Mouse (Mus musculus) limb, embryonic 11.5 days (tissue): Measurements from ENCODE around the gene Mplkip. TPM values are rescaled to one million over a fixed set of nuclear protein-coding genes. Genes with fewer than 3 reads are reported as not detected.

Experiments used
- ATAC-seq: fragments of 200-750 bp; cut with Nextera tagmentation; 2 replicates; pipeline ENCODE4 v1.8.0; 2017; ENCODE audit warnings: low read depth; ENCODE audit not compliant: insufficient number of reproducible peaks, low FRiP score, low TSS enrichment
- DNase-seq: peaks from one replicate; pipeline ENCODE4 v3.0.0-alpha.2; 2015; ENCODE audit warnings: low spot score
- H3K27ac ChIP-seq: fragments of 300-500 bp; sonication (generic); replicated peaks from 2 replicates; pipeline ENCODE4 v1.5.1; 2014; ENCODE audit warnings: low read depth, mild to moderate bottlenecking, low read length
- H3K27me3 ChIP-seq: fragments of 300-500 bp; sonication (generic); 2 replicates; pipeline ENCODE4 v1.6.1; 2014; ENCODE audit warnings: mild to moderate bottlenecking, low read length, mixed read lengths; ENCODE audit not compliant: control insufficient read depth, insufficient read depth
- H3K36me3 ChIP-seq: fragments of 300-500 bp; sonication (generic); 2 replicates; pipeline ENCODE4 v1.6.1; 2014; ENCODE audit warnings: mild to moderate bottlenecking, low read length, moderate library complexity, mixed read lengths; ENCODE audit not compliant: control insufficient read depth, insufficient read depth
- H3K4me1 ChIP-seq: fragments of 300-500 bp; sonication (generic); 2 replicates; pipeline ENCODE4 v1.6.1; 2014; ENCODE audit warnings: low read length, mixed read lengths; ENCODE audit not compliant: control insufficient read depth, insufficient read depth
- H3K4me2 ChIP-seq: fragments of 300-500 bp; sonication (generic); 2 replicates; pipeline ENCODE4 v1.6.1; 2014; ENCODE audit warnings: low read depth, mild to moderate bottlenecking, moderate library complexity; ENCODE audit not compliant: severe bottlenecking
- H3K4me3 ChIP-seq: fragments of 300-500 bp; sonication (generic); 2 replicates; pipeline ENCODE4 v1.5.1; 2014; ENCODE audit warnings: low read depth, low read length
- H3K9ac ChIP-seq: fragments of 300-500 bp; sonication (generic); 2 replicates; pipeline ENCODE4 v1.6.1; 2014; ENCODE audit warnings: mild to moderate bottlenecking, low read length
- H3K9me3 ChIP-seq: fragments of 300-500 bp; sonication (generic); 2 replicates; pipeline ENCODE4 v1.6.1; 2016; ENCODE audit warnings: low read length; ENCODE audit not compliant: control insufficient read depth
- WGBS: fragments of 180-500 bp; shearing (Covaris S2); extraction: QIAGEN DNeasy Blood & Tissue Kit; methylation state at CpG from one replicate; pipeline ENCODE4 v1.1.7; 2014; 5-methylcytosine and 5-hydroxymethylcytosine counted together
- polyA plus RNA-seq: library from polyadenylated mRNA; unstranded; fragments of >200 nt; fragmentation: Nextera tagmentation; extraction: Ambion mirVana; gene quantifications from 2 replicates; pipeline ENCODE4 v1.2.1, GENCODE M21; 2014

Mplkip gene
- polyA plus RNA-seq, 1 experiment from 2014 or later: 56.5 TPM

DNA sequence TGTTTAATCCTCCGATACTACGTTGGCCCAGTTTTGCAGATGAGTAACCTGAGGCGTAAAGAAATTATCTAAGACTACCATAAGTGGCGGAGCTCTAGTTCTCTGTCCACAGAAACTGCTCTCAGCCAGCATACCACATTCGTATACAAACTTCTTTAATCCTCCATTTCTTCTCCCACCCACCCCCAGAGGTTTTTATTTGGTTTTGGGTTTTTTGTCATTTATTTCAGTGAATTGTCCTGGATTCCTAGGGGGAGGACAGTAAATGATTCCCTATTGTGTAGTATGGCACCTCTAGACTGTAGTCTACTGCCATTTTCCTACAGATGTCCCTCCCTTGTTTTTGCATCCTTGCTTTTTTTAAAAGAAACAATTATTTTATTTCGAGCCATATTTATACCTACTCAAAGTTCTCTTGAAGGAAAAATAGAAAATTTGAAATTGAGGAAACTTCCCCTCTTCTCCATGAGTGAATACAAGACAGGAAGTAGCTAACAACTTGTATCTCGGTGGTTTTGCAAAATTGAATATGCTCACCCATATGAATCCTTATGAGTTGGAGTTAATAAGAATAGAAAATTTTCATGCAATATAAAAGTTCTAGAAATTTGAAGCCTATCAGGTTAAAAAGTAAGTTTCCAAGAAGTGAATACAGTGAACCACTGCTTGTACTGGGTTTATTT, 1.0 kb downstream of the Mplkip start:
- Histone ChIP-seq H3K9ac (peak overlapping the region; percentile 91), H3K4me1 (no peaks in the 10 kb centered on the region), H3K4me3 (peak overlapping the region; percentile 83), H3K9me3 (no peaks in the 10 kb centered on the region), H3K27me3 (no peaks in the 10 kb centered on the region), H3K27ac (no peak overlapping the region), H3K4me2 (peak overlapping the region; percentile 65), H3K36me3 (no peaks in the 10 kb centered on the region)
- WGBS: 17% methylated on average over 7 of the region's 7 CpGs
- DNase-seq (no peak), ATAC-seq (no peak)

DNA sequence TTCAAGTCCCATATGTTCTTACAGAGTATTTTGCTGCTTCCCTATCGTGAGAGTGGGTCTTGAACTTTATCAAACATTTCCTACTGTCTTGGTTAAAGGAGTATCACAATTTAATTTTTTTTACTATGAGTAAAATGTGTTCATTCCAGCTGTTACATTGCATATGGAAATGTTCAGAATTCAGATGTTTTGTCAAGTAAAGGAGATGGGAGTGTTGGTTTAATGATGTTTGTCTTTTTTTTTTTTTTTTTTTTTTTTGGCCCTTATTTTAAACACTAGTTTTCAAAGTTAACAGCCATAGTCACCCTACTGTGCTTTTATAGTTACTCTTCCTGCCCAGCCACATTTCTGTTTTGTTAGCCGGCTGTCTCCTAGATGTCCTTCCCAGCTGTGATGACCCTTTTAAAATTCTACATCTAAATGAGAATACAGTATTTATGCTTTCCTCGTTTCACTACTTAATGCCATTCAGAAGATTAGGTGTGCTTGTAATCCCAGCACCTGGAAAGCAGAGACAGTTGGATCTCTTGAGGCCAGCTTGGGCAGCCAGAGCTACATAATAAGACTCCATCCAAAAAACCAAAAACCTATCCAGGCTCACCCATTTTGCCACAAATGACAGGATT, 5.2 kb downstream of the Mplkip start:
- no peaks in the 10 kb centered on the region for H3K4me1 ChIP-seq
- no peak overlapping the region for H3K4me3 ChIP-seq
- H3K36me3 ChIP-seq: no peaks in the 10 kb centered on the region
- no peaks in the 10 kb centered on the region for H3K9me3 ChIP-seq
- H3K27me3 ChIP-seq: no peaks in the 10 kb centered on the region
- H3K4me2 ChIP-seq: no peak overlapping the region
- no peak for DNase-seq
- H3K9ac ChIP-seq: no peak overlapping the region
- 87% methylated on average over 3 of the region's 3 CpGs for WGBS
- H3K27ac ChIP-seq: no peak overlapping the region
- no peak for ATAC-seq

DNA sequence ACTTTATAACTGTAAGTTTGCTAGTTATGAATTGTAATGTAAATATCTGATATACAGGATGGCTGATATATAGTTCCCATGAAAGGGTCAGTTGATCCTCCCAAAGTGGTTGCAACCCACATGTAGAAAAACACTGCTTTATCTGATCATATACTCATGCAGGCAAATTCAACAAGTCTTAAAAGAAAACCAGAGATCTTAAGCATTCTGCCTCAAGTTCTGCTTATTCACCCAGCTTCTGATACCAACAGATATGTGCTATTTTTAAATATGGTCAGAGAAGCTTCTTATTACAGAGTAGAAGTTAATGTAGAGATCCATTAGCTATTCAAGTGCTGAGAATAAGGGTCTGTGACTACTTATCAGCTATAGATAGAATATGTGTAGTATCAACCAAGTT, 6.3 kb downstream of the Mplkip start:
- no peaks in the 10 kb centered on the region for H3K9me3 ChIP-seq
- H3K4me1 ChIP-seq: no peaks in the 10 kb centered on the region
- H3K27ac ChIP-seq: no peak overlapping the region
- H3K36me3 ChIP-seq: no peaks in the 10 kb centered on the region
- DNase-seq (no peak), ATAC-seq (no peak)
- no peaks in the 10 kb centered on the region for H3K27me3 ChIP-seq
- no peak overlapping the region for H3K4me2 ChIP-seq
- H3K4me3 ChIP-seq: no peak overlapping the region
- no peak overlapping the region for H3K9ac ChIP-seq

DNA sequence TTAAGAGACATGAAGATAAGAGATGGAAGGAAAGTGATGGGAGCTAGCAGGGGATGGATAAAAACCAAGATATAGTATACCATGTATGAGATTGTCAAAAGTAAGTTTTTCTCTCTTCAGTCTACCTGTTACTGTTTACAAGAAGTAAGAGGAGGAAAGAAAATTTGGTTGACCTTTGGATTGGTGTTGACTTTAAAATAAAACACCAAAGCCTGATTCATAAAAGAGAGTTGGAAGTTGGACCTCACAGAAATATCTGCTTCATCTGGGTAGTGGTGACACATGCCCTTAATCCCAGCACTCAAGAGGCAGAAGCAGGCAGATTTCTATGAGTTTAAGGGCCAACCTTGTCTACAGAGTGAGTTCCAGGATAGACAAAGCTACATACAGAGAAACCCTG, 7.3 kb downstream of the Mplkip start:
- H3K4me1 ChIP-seq: no peaks in the 10 kb centered on the region
- no peaks in the 10 kb centered on the region for H3K9me3 ChIP-seq
- no peaks in the 10 kb centered on the region for H3K27me3 ChIP-seq
- no peak overlapping the region for H3K4me2 ChIP-seq
- no peaks in the 10 kb centered on the region for H3K36me3 ChIP-seq
- no peak for DNase-seq
- H3K4me3 ChIP-seq: no peak overlapping the region
- H3K9ac ChIP-seq: no peak overlapping the region
- ATAC-seq: no peak
- H3K27ac ChIP-seq: no peak overlapping the region

DNA sequence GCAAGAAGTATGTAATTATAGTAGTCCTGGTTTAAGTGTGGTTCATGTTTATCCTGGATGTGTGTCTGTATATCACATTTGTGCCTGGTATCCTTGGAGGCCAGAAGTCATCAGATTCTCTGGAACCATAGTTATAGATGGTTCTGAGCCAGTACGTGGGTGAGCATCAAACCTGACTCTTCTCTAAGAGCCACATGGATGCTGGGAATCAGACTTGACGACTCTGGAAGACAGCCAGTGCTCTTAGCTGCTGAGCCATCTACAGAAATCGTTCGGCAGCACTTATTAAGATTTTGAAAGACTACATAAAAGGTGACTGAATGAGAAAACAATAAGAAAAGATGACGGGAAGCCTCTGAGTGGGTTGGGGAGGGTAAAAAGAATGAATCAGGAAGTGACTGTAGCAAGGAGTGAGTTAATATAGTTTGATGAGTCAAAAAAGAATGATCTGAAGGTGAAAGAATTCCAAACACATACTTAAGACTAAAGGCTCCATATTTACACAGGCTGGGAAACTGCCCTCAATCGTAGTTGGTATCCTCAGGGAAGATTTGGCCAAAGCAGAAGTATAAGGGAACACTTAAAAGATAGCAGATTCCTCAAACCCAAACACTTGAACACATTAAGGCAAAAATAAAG, 10.3 kb downstream of the Mplkip start:
- no peak overlapping the region for H3K27ac ChIP-seq
- no peak overlapping the region for H3K9ac ChIP-seq
- H3K4me3 ChIP-seq: no peak overlapping the region
- ATAC-seq (no peak), DNase-seq (no peak)
- H3K27me3 ChIP-seq: no peaks in the 10 kb centered on the region
- no peak overlapping the region for H3K4me2 ChIP-seq
- WGBS: 92% methylated on average over 6 of the region's 6 CpGs
- no peaks in the 10 kb centered on the region for H3K9me3 ChIP-seq
- H3K36me3 ChIP-seq: no peaks in the 10 kb centered on the region
- H3K4me1 ChIP-seq: no peaks in the 10 kb centered on the region

DNA sequence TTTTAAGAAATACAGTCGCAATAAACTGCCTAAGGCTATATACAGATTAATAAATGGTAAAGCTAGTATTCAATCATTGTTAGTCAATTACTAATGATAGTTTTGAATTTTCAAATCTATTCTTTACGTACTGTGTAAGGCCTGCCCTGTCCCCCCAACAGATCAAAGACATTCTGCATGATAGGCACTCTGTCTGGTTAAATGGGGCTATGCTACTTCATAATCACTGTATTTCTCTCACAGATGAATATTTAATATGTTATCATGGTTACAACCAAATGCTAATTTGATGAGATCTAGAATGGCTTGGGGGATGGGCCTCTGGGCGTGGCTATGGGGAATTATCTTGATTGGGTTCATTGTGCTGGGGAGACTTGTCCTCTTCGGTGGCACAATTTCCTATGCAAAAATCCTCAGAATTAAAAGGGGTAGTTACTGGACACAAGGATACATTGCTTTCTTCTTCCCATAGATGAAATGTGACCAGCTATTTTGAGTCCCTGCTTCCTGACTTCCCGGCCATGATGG, 13.9 kb downstream of the Mplkip start:
- Histone ChIP-seq H3K4me3 (no peak overlapping the region), H3K9me3 (no peaks in the 10 kb centered on the region), H3K36me3 (no peaks in the 10 kb centered on the region), H3K4me2 (no peak overlapping the region), H3K9ac (no peak overlapping the region), H3K4me1 (no peaks in the 10 kb centered on the region), H3K27ac (no peak overlapping the region), H3K27me3 (no peaks in the 10 kb centered on the region)
- DNase-seq (no peak), ATAC-seq (no peak)
- WGBS: 90% methylated on average over 5 of the region's 5 CpGs

DNA sequence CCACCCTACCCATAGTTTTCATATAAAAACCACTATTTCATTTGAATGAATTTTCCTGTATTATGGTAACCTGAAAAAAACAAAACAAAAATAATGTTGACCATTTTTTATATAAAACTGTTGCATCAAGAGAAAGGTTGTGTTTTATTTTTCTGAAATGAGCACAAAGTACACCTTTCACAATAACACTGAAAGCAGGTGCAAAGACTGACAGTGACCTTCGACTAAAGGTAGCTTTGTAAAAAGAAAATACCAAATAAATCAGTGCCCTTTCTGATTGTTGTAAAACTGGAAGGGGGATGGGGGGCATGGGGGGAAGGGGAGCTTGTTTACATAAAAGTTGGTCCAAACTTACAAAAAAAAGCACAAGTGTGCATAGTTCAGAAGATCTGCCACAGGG, 22.4 kb downstream of the Mplkip start:
- H3K27ac ChIP-seq: no peak overlapping the region
- ATAC-seq: no peak
- H3K36me3 ChIP-seq: peaks cover 11% of the 10 kb centered on the region
- no peaks in the 10 kb centered on the region for H3K9me3 ChIP-seq
- no peak overlapping the region for H3K4me3 ChIP-seq
- H3K9ac ChIP-seq: no peak overlapping the region
- 96% methylated on average over 1 of the region's 1 CpGs for WGBS
- DNase-seq: no peak
- H3K4me2 ChIP-seq: no peak overlapping the region
- no peaks in the 10 kb centered on the region for H3K27me3 ChIP-seq
- no peaks in the 10 kb centered on the region for H3K4me1 ChIP-seq

DNA sequence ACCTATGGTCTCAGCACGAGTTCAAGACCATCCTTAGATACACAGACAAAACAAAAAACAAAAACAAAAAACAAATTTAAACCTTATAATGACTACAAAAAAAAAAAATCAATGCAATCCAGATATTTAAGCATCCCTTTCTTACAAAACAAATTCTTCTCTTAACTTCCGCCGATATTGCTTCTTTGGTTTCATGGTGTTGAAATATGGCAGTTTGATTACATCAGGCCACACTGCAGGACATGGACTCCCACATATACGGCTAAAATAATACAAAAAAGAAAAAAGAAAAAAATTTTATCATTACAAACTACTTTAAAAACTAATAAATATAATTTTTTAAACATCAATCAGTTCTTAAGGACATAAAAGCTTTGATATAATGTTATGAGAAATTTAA, 32.9 kb downstream of the Mplkip start:
- 94% methylated on average over 4 of the region's 4 CpGs for WGBS
- no peak overlapping the region for H3K27ac ChIP-seq

More for the DNA sequence above, 32.9 kb downstream of the Mplkip start:
- no peak overlapping the region for H3K9ac ChIP-seq
- no peak overlapping the region for H3K4me3 ChIP-seq
- no peaks in the 10 kb centered on the region for H3K9me3 ChIP-seq
- no peaks in the 10 kb centered on the region for H3K4me1 ChIP-seq
- H3K4me2 ChIP-seq: no peak overlapping the region
- ATAC-seq (no peak), DNase-seq (no peak)
- H3K36me3 ChIP-seq: no peaks in the 10 kb centered on the region
- H3K27me3 ChIP-seq: no peaks in the 10 kb centered on the region
